Mouse (Mus musculus) limb, embryonic 14.5 days (tissue): ENCODE data around the gene Efnb3. TPM values are rescaled to one million over a fixed set of nuclear protein-coding genes. Genes with fewer than 3 reads are reported as not detected.

ENCODE experiments used
- ATAC-seq: fragments of 200-750 bp; cut with Nextera tagmentation; 2 replicates; pipeline ENCODE4 v1.8.0; 2017; ENCODE audit warnings: low read depth, moderate number of reproducible peaks, moderate TSS enrichment; ENCODE audit not compliant: low FRiP score
- DNase-seq: peaks from one replicate; pipeline ENCODE4 v3.0.0-alpha.2; 2015; ENCODE audit warnings: low spot score
- H3K27ac ChIP-seq: fragments of 300-500 bp; sonication (generic); replicated peaks from 2 replicates; pipeline ENCODE4 v1.5.1; 2014; ENCODE audit warnings: low read depth, mild to moderate bottlenecking, low read length, moderate library complexity, mixed read lengths
- H3K27me3 ChIP-seq: fragments of 300-500 bp; sonication (generic); 2 replicates; pipeline ENCODE4 v1.6.1; 2014; ENCODE audit warnings: low read length, mixed read lengths; ENCODE audit not compliant: control insufficient read depth, insufficient read depth
- H3K36me3 ChIP-seq: fragments of 300-500 bp; sonication (generic); 2 replicates; pipeline ENCODE4 v1.6.1; 2014; ENCODE audit warnings: mild to moderate bottlenecking, low read length, moderate library complexity, mixed read lengths; ENCODE audit not compliant: control insufficient read depth, insufficient read depth
- H3K4me1 ChIP-seq: fragments of 300-500 bp; sonication (generic); 2 replicates; pipeline ENCODE4 v1.6.1; 2014; ENCODE audit warnings: antibody characterized with exemption, low read length, mixed read lengths; ENCODE audit not compliant: control insufficient read depth, insufficient read depth
- H3K4me2 ChIP-seq: fragments of 300-500 bp; sonication (generic); replicated peaks from 2 replicates; pipeline ENCODE4 v1.6.1; 2014; ENCODE audit warnings: low read depth, mild to moderate bottlenecking, low read length, moderate library complexity; ENCODE audit not compliant: severe bottlenecking
- H3K4me3 ChIP-seq: fragments of 300-500 bp; sonication (generic); replicated peaks from 2 replicates; pipeline ENCODE4 v1.5.1; 2014; ENCODE audit warnings: low read length
- H3K9ac ChIP-seq: fragments of 300-500 bp; sonication (generic); 2 replicates; pipeline ENCODE4 v1.6.1; 2014; ENCODE audit warnings: mild to moderate bottlenecking, low read depth, low read length, moderate library complexity; ENCODE audit not compliant: severe bottlenecking
- H3K9me3 ChIP-seq: fragments of 300-500 bp; sonication (generic); 2 replicates; pipeline ENCODE4 v1.6.1; 2016; ENCODE audit warnings: low read length; ENCODE audit not compliant: control insufficient read depth
- POLR2A ChIP-seq: fragments of 200-500 bp; IDR thresholded peaks from 2 replicates; pipeline ENCODE4 v1.8.0; 2012; ENCODE audit warnings: inconsistent platforms, mild to moderate bottlenecking, moderate library complexity, borderline replicate concordance; ENCODE audit not compliant: insufficient read depth, insufficient read length; ENCODE audit errors: extremely low read depth
- WGBS: fragments of 180-500 bp; shearing (Covaris S2); extraction: QIAGEN DNeasy Blood & Tissue Kit; methylation state at CpG from one replicate; pipeline ENCODE4 v1.1.7; 2014; 5-methylcytosine and 5-hydroxymethylcytosine counted together
- polyA plus RNA-seq, 2 experiments: library from polyadenylated mRNA; depleted of rRNA in 1 of 2; stranded (reverse) in 1 of 2; unstranded in 1 of 2; fragments of >200 nt; fragmentation: Nextera tagmentation in 1 of 2; extraction: Ambion mirVana in 1 of 2; gene quantifications; 2 replicates each; pipeline versions ENCODE4 v1.2.1 to v1.2.3; 2012 to 2014

Gene Efnb3
- polyA plus RNA-seq, 2 experiments, result 12.7 to 57.6 TPM

DNA sequence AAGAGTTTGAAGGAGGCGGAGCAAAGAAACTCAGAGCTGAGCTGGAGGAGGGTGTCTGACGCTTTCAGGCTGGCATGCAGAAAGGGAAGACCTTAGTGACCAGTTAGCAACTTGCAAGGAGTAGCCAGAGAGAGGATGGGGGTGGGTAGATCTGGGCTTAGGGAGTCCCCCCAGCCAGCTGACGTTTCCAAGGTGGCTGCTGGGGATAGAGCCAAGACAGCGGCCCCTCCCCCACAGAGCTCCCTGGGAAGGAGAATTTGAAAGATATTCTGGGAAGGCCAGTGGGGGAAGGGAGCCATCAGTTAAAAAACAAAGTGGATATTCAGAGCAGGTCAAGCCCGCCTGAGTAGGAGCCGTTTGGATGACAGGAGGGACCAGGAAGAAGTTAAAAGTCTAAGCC is 40.1 kb upstream of the Efnb3 start:
- H3K9ac ChIP-seq, result no peak overlapping the region
- no peaks in the 10 kb centered on the region for H3K9me3 ChIP-seq
- H3K27me3 ChIP-seq, result no peaks in the 10 kb centered on the region; the same call in 1 of the 2 replicates
- WGBS, result 10% methylated on average over 6 of the region's 6 CpGs
- TF ChIP-seq POLR2A, result no peak
- ATAC-seq, result peak; percentile 53
- H3K4me2 ChIP-seq, result 0 out of 2 replicates have a peak overlapping the region, but pooled peaks have one; percentile 5
- H3K36me3 ChIP-seq, result 0 out of 2 replicates have a peak, but pooled peaks cover 6% of the 10 kb centered on the region
- DNase-seq, result peak; percentile 67
- peaks cover 23% of the 10 kb centered on the region for H3K4me1 ChIP-seq
- H3K4me3 ChIP-seq, result no peak overlapping the region
- H3K27ac ChIP-seq, result 0 out of 2 replicates have a peak overlapping the region, but pooled peaks have one; percentile 0

DNA sequence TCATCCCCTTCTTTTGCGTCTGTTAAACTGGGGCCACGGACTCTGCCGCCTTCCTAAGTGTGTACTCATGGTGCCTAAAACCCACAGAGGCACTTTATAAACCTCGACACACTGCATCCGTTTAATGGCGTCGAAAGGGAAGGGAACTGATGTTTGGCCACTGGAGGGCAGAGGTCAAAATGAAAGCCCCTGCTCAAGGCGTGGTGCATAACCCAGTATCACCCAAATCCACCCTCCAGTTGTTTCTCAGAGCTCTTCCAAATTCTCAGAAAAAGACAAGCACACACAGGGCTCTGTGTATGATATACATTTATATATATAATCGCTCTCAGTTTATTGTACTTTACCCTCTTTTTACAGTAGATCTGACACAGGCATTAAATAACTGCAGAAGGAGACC is 39.4 kb upstream of the Efnb3 start:
- 10% methylated on average over 9 of the region's 9 CpGs for WGBS
- Histone ChIP-seq H3K27ac (no peak overlapping the region; the same call in 1 of the 2 replicates), H3K36me3 (0 out of 2 replicates have a peak, but pooled peaks cover 10% of the 10 kb centered on the region), H3K4me1 (peaks cover 20% of the 10 kb centered on the region), H3K27me3 (no peaks in the 10 kb centered on the region; the same call in 1 of the 2 replicates), H3K9me3 (no peaks in the 10 kb centered on the region), H3K4me2 (no peak overlapping the region), H3K4me3 (no peak overlapping the region), H3K9ac (no peak overlapping the region)
- ATAC-seq, result no peak
- no peak for DNase-seq
- no peak for TF ChIP-seq POLR2A

GRCm38 (mm10) chr11:69594853-69595252 is 34.8 kb upstream of the Efnb3 start:
- DNase-seq, result no peak
- no peak overlapping the region for H3K4me3 ChIP-seq
- no peak overlapping the region for H3K27ac ChIP-seq
- H3K27me3 ChIP-seq, result no peaks in the 10 kb centered on the region
- no peak for ATAC-seq
- peaks cover 5% of the 10 kb centered on the region for H3K4me1 ChIP-seq
- no peak overlapping the region for H3K4me2 ChIP-seq
- peaks cover 30% of the 10 kb centered on the region for H3K36me3 ChIP-seq
- TF ChIP-seq POLR2A, result no peak
- no peak overlapping the region for H3K9ac ChIP-seq
- no peaks in the 10 kb centered on the region for H3K9me3 ChIP-seq
- 96% methylated on average over 6 of the region's 6 CpGs for WGBS

- 0 out of 2 replicates have a peak overlapping the region, but pooled peaks have one; percentile 19 for H3K27ac ChIP-seq
- no peak overlapping the region for H3K4me3 ChIP-seq
- H3K9ac ChIP-seq, result no peak overlapping the region
- 88% methylated on average over 4 of the region's 4 CpGs for WGBS
- H3K4me2 ChIP-seq, result no peak overlapping the region
- H3K27me3 ChIP-seq, result no peaks in the 10 kb centered on the region
- peaks cover 50% of the 10 kb centered on the region for H3K36me3 ChIP-seq
- H3K9me3 ChIP-seq, result no peaks in the 10 kb centered on the region
- H3K4me1 ChIP-seq, result no peaks in the 10 kb centered on the region
- TF ChIP-seq POLR2A, result no peak
- DNase-seq (no peak), ATAC-seq (no peak)
Observed at GRCm38 (mm10) chr11:69592799-69593198, 32.8 kb upstream of the Efnb3 start.

DNA sequence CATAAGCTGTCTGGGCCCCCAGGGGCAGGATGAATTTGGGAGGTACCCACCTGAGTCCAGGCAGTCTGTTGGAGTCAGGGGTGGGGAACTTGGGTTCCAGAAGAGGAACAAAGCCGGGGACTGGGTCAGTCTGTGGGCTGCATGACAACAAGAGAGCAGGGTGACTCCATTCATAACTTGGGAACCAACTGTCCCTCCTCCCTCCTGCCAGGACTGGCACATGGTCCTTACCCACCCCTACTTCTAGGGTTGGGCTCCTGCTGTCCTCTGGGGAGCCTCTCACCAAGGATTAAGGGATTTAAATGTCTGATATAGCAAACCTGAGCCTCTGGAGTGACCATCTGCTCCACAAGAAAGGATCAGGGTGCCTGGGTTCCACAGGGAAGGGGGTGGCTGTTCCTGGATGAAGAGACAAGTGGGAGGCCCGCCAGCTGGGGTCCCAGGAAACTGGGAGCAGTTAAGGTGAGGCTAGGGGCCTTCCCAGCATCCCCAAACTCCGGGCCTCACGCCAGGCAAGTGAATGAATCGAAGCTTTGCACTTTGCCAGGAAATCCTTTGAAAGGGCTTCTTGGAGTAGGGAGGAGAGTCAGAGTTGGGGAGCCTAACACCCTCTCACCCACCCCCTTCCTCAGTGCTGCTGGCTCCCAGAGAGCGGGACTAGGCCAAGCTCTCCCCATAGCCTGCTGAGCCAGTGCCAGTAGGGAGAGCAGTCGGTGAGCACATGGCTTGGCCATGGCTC is 32.1 kb upstream of the Efnb3 start:
- Histone ChIP-seq H3K27me3 (no peaks in the 10 kb centered on the region), H3K9me3 (no peaks in the 10 kb centered on the region), H3K4me2 (no peak overlapping the region), H3K4me3 (no peak overlapping the region), H3K4me1 (no peaks in the 10 kb centered on the region), H3K36me3 (peaks cover 57% of the 10 kb centered on the region), H3K9ac (no peak overlapping the region), H3K27ac (0 out of 2 replicates have a peak overlapping the region, but pooled peaks have one; percentile 19)
- WGBS, result 79% methylated on average over 7 of the region's 7 CpGs
- ATAC-seq, result no peak
- no peak for TF ChIP-seq POLR2A
- no peak for DNase-seq

GRCm38 (mm10) chr11:69591424-69591823 is 31.4 kb upstream of the Efnb3 start:
- Histone ChIP-seq H3K9ac (no peak overlapping the region), H3K4me2 (no peak overlapping the region), H3K9me3 (no peaks in the 10 kb centered on the region), H3K27ac (no peak overlapping the region), H3K4me1 (no peaks in the 10 kb centered on the region), H3K27me3 (no peaks in the 10 kb centered on the region), H3K4me3 (no peak overlapping the region), H3K36me3 (peaks cover 61% of the 10 kb centered on the region)
- 94% methylated on average over 3 of the region's 3 CpGs for WGBS
- DNase-seq (no peak), ATAC-seq (no peak)
- no peak for TF ChIP-seq POLR2A
